Mouse (Mus musculus) hindbrain, embryonic 11.5 days (tissue): ENCODE results near the gene Mapk8ip2. TPM values are rescaled to one million over a fixed set of nuclear protein-coding genes. Genes with fewer than 3 reads are reported as not detected.

Source experiments
- ATAC-seq: fragments of 200-750 bp; cut with Nextera tagmentation; 2 replicates; pipeline ENCODE4 v1.8.0; 2017; ENCODE audit warnings: mild to moderate bottlenecking, moderate TSS enrichment, moderate library complexity; ENCODE audit not compliant: low FRiP score
- DNase-seq: peaks from one replicate; pipeline ENCODE4 v3.0.0-alpha.2; 2015; ENCODE audit warnings: low spot score
- H3K27ac ChIP-seq: fragments of 300-500 bp; sonication (generic); 2 replicates; pipeline ENCODE4 v1.5.1; 2014; ENCODE audit warnings: mild to moderate bottlenecking, low read depth, low read length
- H3K27me3 ChIP-seq: fragments of 300-500 bp; sonication (generic); 2 replicates; pipeline ENCODE4 v1.6.1; 2014; ENCODE audit warnings: mild to moderate bottlenecking, low read length, moderate library complexity, mixed read lengths; ENCODE audit not compliant: control insufficient read depth, insufficient read depth
- H3K36me3 ChIP-seq: fragments of 300-500 bp; sonication (generic); 2 replicates; pipeline ENCODE4 v1.6.1; 2014; ENCODE audit warnings: mild to moderate bottlenecking, low read length, moderate library complexity, mixed read lengths; ENCODE audit not compliant: control insufficient read depth, insufficient read depth
- H3K4me1 ChIP-seq: fragments of 300-500 bp; sonication (generic); replicated peaks from 2 replicates; pipeline ENCODE4 v1.6.1; 2014; ENCODE audit warnings: low read length, mixed read lengths; ENCODE audit not compliant: control insufficient read depth, insufficient read depth
- H3K4me2 ChIP-seq: fragments of 300-500 bp; sonication (generic); replicated peaks from 2 replicates; pipeline ENCODE4 v1.6.1; 2014; ENCODE audit warnings: mild to moderate bottlenecking, low read depth, low read length
- H3K4me3 ChIP-seq: fragments of 300-500 bp; sonication (generic); 2 replicates; pipeline ENCODE4 v1.5.1; 2014; ENCODE audit warnings: low read depth, low read length
- H3K9ac ChIP-seq: fragments of 300-500 bp; sonication (generic); 2 replicates; pipeline ENCODE4 v1.6.1; 2014; ENCODE audit warnings: low read depth, low read length
- H3K9me3 ChIP-seq: fragments of 300-500 bp; sonication (generic); 2 replicates; pipeline ENCODE4 v1.6.1; 2016; ENCODE audit warnings: low read length; ENCODE audit not compliant: control insufficient read depth
- WGBS: fragments of 180-500 bp; shearing (Covaris S2); extraction: QIAGEN DNeasy Blood & Tissue Kit; methylation state at CpG from one replicate; pipeline ENCODE4 v1.1.7; 2014; 5-methylcytosine and 5-hydroxymethylcytosine counted together
- polyA plus RNA-seq: library from polyadenylated mRNA; unstranded; fragments of >200 nt; fragmentation: Nextera tagmentation; extraction: Ambion mirVana; gene quantifications from 2 replicates; pipeline ENCODE4 v1.2.1, GENCODE M21; 2014

Mapk8ip2 gene
- polyA plus RNA-seq, 1 experiment from 2014 or later: 22.4 TPM

- ATAC-seq (no peak), DNase-seq (no peak)
- Histone ChIP-seq H3K4me3 (no peak overlapping the region), H3K4me2 (no peak overlapping the region), H3K9me3 (no peaks in the 10 kb centered on the region), H3K4me1 (0 out of 2 replicates have a peak, but pooled peaks cover under 1% of the 10 kb centered on the region), H3K36me3 (no peaks in the 10 kb centered on the region), H3K27me3 (no peaks in the 10 kb centered on the region), H3K9ac (no peak overlapping the region), H3K27ac (no peak overlapping the region)
- 84% methylated on average over 8 of the region's 8 CpGs for WGBS
Observed at GRCm38 (mm10) chr15:89480584-89480983, 26.9 kb downstream of the Mapk8ip2 start.

- no peak overlapping the region for H3K4me2 ChIP-seq
- no peaks in the 10 kb centered on the region for H3K36me3 ChIP-seq
- WGBS: 86% methylated on average over 12 of the region's 12 CpGs
- no peaks in the 10 kb centered on the region for H3K27me3 ChIP-seq
- no peaks in the 10 kb centered on the region for H3K4me1 ChIP-seq
- ATAC-seq: no peak
- no peak overlapping the region for H3K4me3 ChIP-seq
- DNase-seq: no peak
- no peak overlapping the region for H3K27ac ChIP-seq
- no peak overlapping the region for H3K9ac ChIP-seq
- H3K9me3 ChIP-seq: no peaks in the 10 kb centered on the region
Observed at GRCm38 (mm10) chr15:89488182-89488581, 34.5 kb downstream of the Mapk8ip2 start.

GRCm38 (mm10) chr15:89488611-89489117, 35.0 kb downstream of the Mapk8ip2 start:
- no peak overlapping the region for H3K4me3 ChIP-seq
- H3K36me3 ChIP-seq: no peaks in the 10 kb centered on the region
- H3K9me3 ChIP-seq: no peaks in the 10 kb centered on the region
- no peak overlapping the region for H3K9ac ChIP-seq
- H3K27ac ChIP-seq: no peak overlapping the region
- DNase-seq (no peak), ATAC-seq (no peak)
- no peaks in the 10 kb centered on the region for H3K4me1 ChIP-seq
- no peaks in the 10 kb centered on the region for H3K27me3 ChIP-seq
- 57% methylated on average over 14 of the region's 14 CpGs for WGBS
- H3K4me2 ChIP-seq: no peak overlapping the region

- Histone ChIP-seq H3K9ac (no peak overlapping the region), H3K4me2 (no peak overlapping the region), H3K36me3 (no peaks in the 10 kb centered on the region), H3K9me3 (no peaks in the 10 kb centered on the region), H3K27me3 (peaks cover 11% of the 10 kb centered on the region; the same call in 1 of the 2 replicates), H3K27ac (no peak overlapping the region), H3K4me3 (no peak overlapping the region), H3K4me1 (peaks cover 4% of the 10 kb centered on the region; the same call in 1 of the 2 replicates)
- no peak for ATAC-seq
- no peak for DNase-seq
- WGBS: 84% methylated on average over 4 of the region's 4 CpGs
Observed at GRCm38 (mm10) chr15:89494970-89495369, 41.3 kb downstream of the Mapk8ip2 start.

GRCm38 (mm10) chr15:89496131-89496530, 42.4 kb downstream of the Mapk8ip2 start:
- H3K36me3 ChIP-seq: no peaks in the 10 kb centered on the region
- H3K27me3 ChIP-seq: peaks cover 11% of the 10 kb centered on the region; the same call in 1 of the 2 replicates
- H3K4me3 ChIP-seq: no peak overlapping the region
- no peak overlapping the region for H3K4me2 ChIP-seq
- ATAC-seq (no peak), DNase-seq (peak; percentile 31)
- no peaks in the 10 kb centered on the region for H3K9me3 ChIP-seq
- no peak overlapping the region; the same call in 1 of the 2 replicates for H3K9ac ChIP-seq
- H3K4me1 ChIP-seq: peaks cover 4% of the 10 kb centered on the region; the same call in 1 of the 2 replicates
- H3K27ac ChIP-seq: peak overlapping the region; percentile 47; the same call in 1 of the 2 replicates
- 31% methylated on average over 4 of the region's 4 CpGs for WGBS

GRCm38 (mm10) chr15:89496841-89497240, 43.1 kb downstream of the Mapk8ip2 start:
- ATAC-seq (no peak), DNase-seq (no peak)
- no peak overlapping the region for H3K4me2 ChIP-seq
- H3K4me3 ChIP-seq: no peak overlapping the region
- 37% methylated on average over 2 of the region's 2 CpGs for WGBS
- peaks cover 11% of the 10 kb centered on the region; the same call in 1 of the 2 replicates for H3K27me3 ChIP-seq
- no peaks in the 10 kb centered on the region for H3K36me3 ChIP-seq
- H3K9ac ChIP-seq: no peak overlapping the region
- no peaks in the 10 kb centered on the region for H3K9me3 ChIP-seq
- no peak overlapping the region for H3K27ac ChIP-seq
- H3K4me1 ChIP-seq: peaks cover 4% of the 10 kb centered on the region; the same call in 1 of the 2 replicates

- Histone ChIP-seq H3K9me3 (no peaks in the 10 kb centered on the region), H3K27me3 (peaks cover 11% of the 10 kb centered on the region; the same call in 1 of the 2 replicates), H3K4me1 (peaks cover 4% of the 10 kb centered on the region; the same call in 1 of the 2 replicates), H3K9ac (no peak overlapping the region), H3K36me3 (no peaks in the 10 kb centered on the region), H3K4me2 (no peak overlapping the region), H3K27ac (no peak overlapping the region), H3K4me3 (no peak overlapping the region)
- 29% methylated on average over 4 of the region's 4 CpGs for WGBS
- DNase-seq (peak; percentile 18), ATAC-seq (no peak)
Observed at GRCm38 (mm10) chr15:89497391-89498048, 43.8 kb downstream of the Mapk8ip2 start.

GRCm38 (mm10) chr15:89498049-89498960, 44.6 kb downstream of the Mapk8ip2 start:
- Histone ChIP-seq H3K4me3 (peak overlapping the region; percentile 82), H3K27ac (peak overlapping the region; percentile 24; the same call in 1 of the 2 replicates), H3K9me3 (no peaks in the 10 kb centered on the region), H3K27me3 (peaks cover 11% of the 10 kb centered on the region; the same call in 1 of the 2 replicates), H3K4me2 (peak overlapping the region; percentile 86), H3K9ac (peak overlapping the region; percentile 79), H3K36me3 (no peaks in the 10 kb centered on the region), H3K4me1 (peaks cover 4% of the 10 kb centered on the region; the same call in 1 of the 2 replicates)
- ATAC-seq (0 out of 2 replicates have a peak, but pooled peaks have one; percentile 2), DNase-seq (no peak)
- WGBS: 3% methylated on average over 37 of the region's 41 CpGs
